Mouse (Mus musculus): ENCODE data around the gene Fmod. TPM values are rescaled to one million over a fixed set of nuclear protein-coding genes. Genes with fewer than 3 reads are reported as not detected.

Fmod gene
- polyA plus RNA-seq, 1 experiment from 2014 or later = 48.5 TPM

GRCm38 (mm10) chr1:134092852-134093770 is 56.1 kb downstream of the Fmod start:
- peak overlapping the region; percentile 50 for H3K4me3 ChIP-seq
- no peaks in the 10 kb centered on the region for H3K9me3 ChIP-seq
- H3K9ac ChIP-seq = peak overlapping the region; percentile 68
- peaks cover 46% of the 10 kb centered on the region for H3K4me1 ChIP-seq
- 2% methylated on average over 43 of the region's 43 CpGs for WGBS
- peak overlapping the region; percentile 83 for H3K27ac ChIP-seq
- no peaks in the 10 kb centered on the region for H3K36me3 ChIP-seq
- peak; percentile 93 for ATAC-seq (ENCODE audit: low FRiP score, low read depth)
- H3K27me3 ChIP-seq = no peaks in the 10 kb centered on the region
- peak overlapping the region; percentile 88 for H3K4me2 ChIP-seq (replicated peaks)

- Histone ChIP-seq H3K27me3 (no peaks in the 10 kb centered on the region), H3K9me3 (no peaks in the 10 kb centered on the region), H3K4me1 (peaks cover 54% of the 10 kb centered on the region), H3K36me3 (no peaks in the 10 kb centered on the region), H3K9ac (peak overlapping the region; percentile 68; the same call in 1 of the 2 replicates), H3K4me2 (replicated peaks) (peak overlapping the region; percentile 88), H3K4me3 (peak overlapping the region; percentile 50), H3K27ac (peak overlapping the region; percentile 83; the same call in 1 of the 2 replicates)
- no peak for ATAC-seq (ENCODE audit: low FRiP score, low read depth)
- 61% methylated on average over 13 of the region's 13 CpGs for WGBS
These were observed 56.9 kb downstream of the Fmod start for GRCm38 (mm10) chr1:134093771-134094526.

GRCm38 (mm10) chr1:134095033-134095612 is 58.1 kb downstream of the Fmod start:
- H3K4me1 ChIP-seq = peaks cover 61% of the 10 kb centered on the region
- H3K4me2 ChIP-seq (replicated peaks) = no peak overlapping the region
- no peak overlapping the region for H3K27ac ChIP-seq
- H3K9me3 ChIP-seq = no peaks in the 10 kb centered on the region
- H3K4me3 ChIP-seq = no peak overlapping the region
- H3K36me3 ChIP-seq = no peaks in the 10 kb centered on the region
- 66% methylated on average over 7 of the region's 7 CpGs for WGBS
- H3K27me3 ChIP-seq = no peaks in the 10 kb centered on the region
- H3K9ac ChIP-seq = no peak overlapping the region
- ATAC-seq (ENCODE audit: low FRiP score, low read depth) = no peak

GRCm38 (mm10) chr1:134095721-134096120 is 58.7 kb downstream of the Fmod start:
- peak overlapping the region; percentile 76; the same call in 1 of the 2 replicates for H3K27ac ChIP-seq
- no peak overlapping the region for H3K4me2 ChIP-seq (replicated peaks)

GRCm38 (mm10) chr1:134096264-134096934 is 59.3 kb downstream of the Fmod start:
- Histone ChIP-seq H3K4me2 (replicated peaks) (peak overlapping the region; percentile 30; the same call in 1 of the 2 replicates), H3K4me3 (no peak overlapping the region), H3K27ac (peak overlapping the region; percentile 76), H3K4me1 (peaks cover 64% of the 10 kb centered on the region), H3K9ac (no peak overlapping the region), H3K27me3 (no peaks in the 10 kb centered on the region), H3K36me3 (no peaks in the 10 kb centered on the region), H3K9me3 (no peaks in the 10 kb centered on the region)
- 56% methylated on average over 14 of the region's 14 CpGs for WGBS
- ATAC-seq (ENCODE audit: low FRiP score, low read depth) = no peak; the same call in 1 of the 2 replicates

More at GRCm38 (mm10) chr1:134095721-134096120, 58.7 kb downstream of the Fmod start:
- Histone ChIP-seq H3K9ac (no peak overlapping the region), H3K36me3 (no peaks in the 10 kb centered on the region), H3K9me3 (no peaks in the 10 kb centered on the region), H3K4me3 (no peak overlapping the region), H3K27me3 (no peaks in the 10 kb centered on the region), H3K4me1 (peaks cover 64% of the 10 kb centered on the region)
- WGBS = 83% methylated on average over 4 of the region's 4 CpGs
- ATAC-seq (ENCODE audit: low FRiP score, low read depth) = no peak

- no peak for ATAC-seq (ENCODE audit: low FRiP score, low read depth)
- peaks cover 61% of the 10 kb centered on the region for H3K4me1 ChIP-seq
- no peak overlapping the region for H3K9ac ChIP-seq
- H3K9me3 ChIP-seq = no peaks in the 10 kb centered on the region
- H3K4me3 ChIP-seq = no peak overlapping the region
- no peak overlapping the region for H3K4me2 ChIP-seq (replicated peaks)
- H3K36me3 ChIP-seq = no peaks in the 10 kb centered on the region
- no peaks in the 10 kb centered on the region for H3K27me3 ChIP-seq
- H3K27ac ChIP-seq = no peak overlapping the region
- 92% methylated on average over 7 of the region's 7 CpGs for WGBS
These were observed 60.2 kb downstream of the Fmod start for GRCm38 (mm10) chr1:134097080-134097855.

Other genes starting within 250 kb of the Fmod start
- gene Atp2b4, start 236.2 kb upstream of the Fmod start, polyA plus RNA-seq (2015; fragmentation: Nextera tagmentation; extraction: Ambion mirVana) = 11.7 and 15.3 TPM in 2 replicates
- gene Optc, start 129.3 kb upstream of the Fmod start, polyA plus RNA-seq (2015; fragmentation: Nextera tagmentation; extraction: Ambion mirVana) = 0.74 and 0.81 TPM in 2 replicates
- 9.9 and 10.6 TPM in 2 replicates for gene Prelp, start 115.8 kb upstream of the Fmod start, polyA plus RNA-seq (2015; fragmentation: Nextera tagmentation; extraction: Ambion mirVana)
- 27.1 and 28.2 TPM in 2 replicates for gene Btg2, start 41.9 kb downstream of the Fmod start, polyA plus RNA-seq (2015; fragmentation: Nextera tagmentation; extraction: Ambion mirVana)
- gene Chit1, start 74.0 kb downstream of the Fmod start, polyA plus RNA-seq (2015; fragmentation: Nextera tagmentation; extraction: Ambion mirVana) = 0.17 and 0.26 TPM in 2 replicates
- 11.6 and 12.1 TPM in 2 replicates for gene Chil1, start 144.9 kb downstream of the Fmod start, polyA plus RNA-seq (2015; fragmentation: Nextera tagmentation; extraction: Ambion mirVana)
- 89.8 and 93.2 TPM in 2 replicates for gene Mybph, start 156.2 kb downstream of the Fmod start, polyA plus RNA-seq (2015; fragmentation: Nextera tagmentation; extraction: Ambion mirVana)
- 2.8 and 3.2 TPM in 2 replicates for gene Adora1, start 198.2 kb downstream of the Fmod start, polyA plus RNA-seq (2015; fragmentation: Nextera tagmentation; extraction: Ambion mirVana)

All from limb, embryonic 13.5 days (tissue).